Mouse (Mus musculus): ENCODE results near the gene Gcgr.

- no peak for TF ChIP-seq CTCF (IDR thresholded peaks at IDR 0.05; ENCODE audit: control insufficient read depth, insufficient read depth, insufficient replicate concordance, low read depth, low read length)
- TF ChIP-seq POLR2A (IDR thresholded peaks at IDR 0.05; ENCODE audit: control insufficient read depth, low read depth, low read length): no peak
Measured at GRCm38 (mm10) chr11:120575046-120575445, 44.5 kb downstream of the Gcgr start.
